Mouse (Mus musculus) neutrophil, adult 5-6 weeks (primary cell): ENCODE data around the gene Zfp13. TPM values are rescaled to one million over a fixed set of nuclear protein-coding genes. Genes with fewer than 3 reads are reported as not detected.

ENCODE experiments used
- ATAC-seq: fragments of 151-379, 151-347 bp; 2 replicates; pipeline ENCODE4 v1.8.0; 2017; ENCODE audit warnings: mild to moderate bottlenecking, moderate TSS enrichment; ENCODE audit not compliant: insufficient number of reproducible peaks, poor library complexity, low FRiP score, severe bottlenecking; ENCODE audit errors: extremely low read depth
- total RNA-seq: library from RNA; stranded (forward); fragments of 200-1000 nt; gene quantifications from 2 replicates; pipeline ENCODE4 v1.2.3, GENCODE M21; 2017

Gene Zfp13
- total RNA-seq, result not detected in 2 replicates

GRCm38 (mm10) chr17:23598582-23599552 lies at the start of gene Zfp13:
TSS of gene Zfp13 (minus strand) at chr17:23599487.
- ATAC-seq, result peak; percentile 85

DNA sequence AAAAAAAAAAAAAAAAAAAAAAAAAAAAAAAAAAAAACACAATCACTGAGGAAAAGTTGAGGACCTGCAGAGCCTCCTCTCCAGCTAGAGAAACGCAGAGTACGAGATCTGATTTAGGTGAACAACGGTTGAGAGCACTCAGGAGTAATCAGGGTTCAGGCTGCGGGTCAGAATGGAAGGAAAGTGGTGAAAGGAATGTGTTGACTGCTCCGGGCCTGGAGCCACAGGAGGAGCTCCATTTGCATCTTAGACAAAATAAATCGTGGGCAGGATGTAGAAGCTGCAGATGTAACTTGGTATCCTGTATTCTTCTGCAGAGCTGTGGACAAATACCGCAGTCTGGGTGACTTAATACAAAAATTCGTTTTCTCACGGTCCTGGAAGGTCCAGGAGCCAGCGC lies 46.6 kb upstream of the Zfp13 start:
- no peak for ATAC-seq

DNA sequence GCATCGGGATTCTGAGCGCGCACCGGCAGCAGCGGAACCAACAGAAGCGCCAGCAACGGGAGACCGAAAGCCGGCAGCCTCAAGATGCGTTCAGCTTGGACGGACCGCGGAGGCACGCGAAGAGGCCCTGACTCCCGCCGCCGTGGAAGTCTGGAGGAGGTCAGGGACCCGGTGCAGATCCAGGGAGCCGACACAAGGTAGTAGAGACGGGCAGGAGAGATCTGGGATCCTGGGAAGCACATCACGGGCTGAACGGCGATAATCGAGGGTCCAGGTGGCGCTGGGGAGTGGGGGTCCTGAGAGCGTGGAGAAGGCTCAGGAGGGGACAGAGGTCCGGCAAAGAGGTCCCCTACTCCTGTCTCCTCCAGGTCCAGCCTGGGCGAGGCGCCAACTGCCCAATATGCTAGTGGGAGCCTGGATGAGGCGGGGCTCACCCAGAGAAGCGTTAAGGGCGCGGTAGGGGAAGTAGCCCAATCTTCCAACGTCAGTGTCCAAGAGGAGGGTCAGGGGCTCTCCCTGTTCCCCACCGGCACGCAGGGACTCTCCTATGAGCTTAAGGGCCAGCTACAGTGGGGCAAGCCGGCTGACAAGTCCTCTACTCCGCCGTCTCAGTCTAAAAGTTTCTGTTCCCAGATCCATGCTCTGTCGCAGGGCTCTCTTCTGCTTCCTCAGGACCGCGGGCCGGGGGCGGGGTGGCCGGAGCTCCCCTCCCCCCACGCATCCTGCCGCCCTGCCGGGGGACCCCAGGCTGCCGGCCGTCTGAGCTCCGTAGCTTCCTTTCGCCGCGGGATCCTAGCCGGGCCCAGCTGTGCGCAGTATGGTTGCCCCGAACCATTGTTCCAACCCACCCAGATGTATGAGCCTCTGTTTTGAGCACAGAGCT lies 45.6 kb upstream of the Zfp13 start, which contains the start of gene Mmp25:
Gene Mmp25 (minus strand): TSS at position 665 of the 883 bp plus-strand sequence.
- peak; percentile 62 for ATAC-seq

- ATAC-seq, result no peak
These were observed 32.0 kb upstream of the Zfp13 start for GRCm38 (mm10) chr17:23631241-23631640.

GRCm38 (mm10) chr17:23630195-23631020 lies 31.1 kb upstream of the Zfp13 start:
- ATAC-seq, result peak; percentile 87

DNA sequence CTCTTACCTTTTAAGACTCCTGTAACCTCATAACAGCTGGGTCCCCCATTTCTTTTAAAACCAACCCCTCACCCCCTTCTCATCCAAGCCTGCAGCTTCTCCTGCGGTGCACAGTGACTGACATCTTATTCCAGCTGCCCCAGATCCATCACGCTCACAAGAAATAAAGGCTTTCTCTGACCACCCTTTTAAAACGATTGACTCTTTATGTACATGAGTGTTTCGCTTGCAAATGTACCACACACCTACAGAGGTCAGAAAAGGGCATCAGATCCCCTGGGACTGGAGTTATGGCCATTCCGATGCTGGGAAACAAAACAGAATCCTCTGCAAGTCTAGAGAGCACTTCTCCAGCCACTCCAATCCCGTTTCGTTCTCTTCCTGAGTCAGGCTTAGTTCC lies 28.5 kb upstream of the Zfp13 start:
- ATAC-seq, result no peak

GRCm38 (mm10) chr17:23620351-23620750 lies 21.1 kb upstream of the Zfp13 start:
- peak; percentile 42; the same call in 1 of the 2 replicates for ATAC-seq

GRCm38 (mm10) chr17:23617087-23617486 lies 17.8 kb upstream of the Zfp13 start:
- ATAC-seq, result peak; percentile 36; the same call in 1 of the 2 replicates

GRCm38 (mm10) chr17:23610361-23610800 lies 11.1 kb upstream of the Zfp13 start:
- ATAC-seq, result peak; percentile 98

- ATAC-seq, result no peak
These were observed 10.3 kb upstream of the Zfp13 start for GRCm38 (mm10) chr17:23609612-23610011.

DNA sequence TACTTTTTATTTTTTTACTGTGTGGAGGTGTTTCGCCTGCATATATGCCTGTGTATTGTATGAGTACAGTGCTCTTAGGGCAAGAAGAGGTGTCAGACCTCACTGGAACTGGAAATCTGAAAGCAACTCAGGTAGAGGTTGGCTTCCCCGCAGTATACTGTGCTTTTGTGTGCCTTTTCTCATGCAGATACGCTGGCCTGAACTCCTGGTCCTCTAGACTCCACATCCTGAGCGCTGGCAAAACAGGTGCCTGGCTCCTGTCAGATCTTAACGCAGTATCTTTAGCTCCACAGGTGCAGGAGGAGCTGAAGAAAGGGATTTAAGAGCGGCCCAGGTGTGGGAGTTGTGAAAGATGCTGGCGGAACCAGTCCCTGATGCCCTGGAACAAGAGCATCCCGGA lies 5.9 kb upstream of the Zfp13 start:
- no peak for ATAC-seq

GRCm38 (mm10) chr17:23604394-23604793 lies 5.1 kb upstream of the Zfp13 start:
- ATAC-seq, result no peak

- ATAC-seq, result peak; percentile 42; the same call in 1 of the 2 replicates
These were observed 4.3 kb upstream of the Zfp13 start for GRCm38 (mm10) chr17:23603542-23603941.

DNA sequence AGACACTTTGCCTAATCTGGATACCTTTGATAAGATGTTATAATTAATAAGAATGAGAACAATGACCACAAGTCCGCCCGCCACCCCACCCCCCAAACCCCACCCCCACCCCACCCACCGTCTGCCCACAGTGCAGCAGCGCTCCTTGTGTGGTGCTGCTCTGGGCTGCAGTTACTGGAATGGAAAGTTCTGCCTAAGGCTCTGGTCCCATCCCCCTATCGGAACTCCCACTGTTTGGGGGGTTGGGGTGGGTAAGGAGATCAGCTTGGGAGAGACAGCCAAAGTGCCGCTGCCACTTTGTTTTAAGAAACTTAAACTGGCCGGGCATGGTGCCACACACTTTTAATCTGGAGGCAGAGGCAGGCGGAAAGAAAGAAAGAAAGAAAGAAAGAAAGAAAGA lies 3.8 kb upstream of the Zfp13 start:
- no peak for ATAC-seq

DNA sequence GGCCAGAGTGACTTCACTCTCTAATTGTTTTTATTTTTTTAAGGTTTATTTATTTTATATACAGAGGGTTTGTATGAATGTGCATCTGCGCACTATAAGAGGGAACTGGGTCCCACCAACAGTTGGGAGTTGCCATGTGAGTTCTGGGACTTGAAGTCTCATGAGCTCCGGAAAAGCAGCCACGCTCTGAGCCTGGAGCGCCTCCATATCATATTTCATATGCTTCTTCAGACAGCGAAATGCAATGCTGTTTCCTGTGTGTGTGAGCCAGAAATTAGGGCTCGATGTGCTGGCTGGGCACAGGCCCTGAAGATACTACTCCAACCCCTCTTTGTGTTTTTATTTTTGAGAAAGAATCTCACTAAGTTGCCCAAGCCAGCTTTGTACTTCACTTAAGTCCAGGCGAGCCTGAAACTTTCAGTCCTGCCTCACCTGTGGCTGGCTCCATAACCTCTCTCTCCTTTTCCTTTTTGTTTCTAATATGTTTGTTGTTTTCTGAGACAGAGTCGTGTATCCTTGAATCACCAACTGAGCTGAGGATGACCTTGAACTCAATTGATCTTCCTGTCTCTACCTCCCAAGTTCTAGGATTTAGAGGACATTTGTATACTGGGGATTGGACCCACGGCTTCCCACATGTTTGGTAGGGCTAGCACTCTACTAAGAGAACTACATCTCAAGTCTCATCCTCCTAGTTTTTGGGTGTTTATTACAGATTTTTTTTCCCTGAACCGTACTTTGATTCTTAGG lies 2.7 kb upstream of the Zfp13 start:
- no peak for ATAC-seq

DNA sequence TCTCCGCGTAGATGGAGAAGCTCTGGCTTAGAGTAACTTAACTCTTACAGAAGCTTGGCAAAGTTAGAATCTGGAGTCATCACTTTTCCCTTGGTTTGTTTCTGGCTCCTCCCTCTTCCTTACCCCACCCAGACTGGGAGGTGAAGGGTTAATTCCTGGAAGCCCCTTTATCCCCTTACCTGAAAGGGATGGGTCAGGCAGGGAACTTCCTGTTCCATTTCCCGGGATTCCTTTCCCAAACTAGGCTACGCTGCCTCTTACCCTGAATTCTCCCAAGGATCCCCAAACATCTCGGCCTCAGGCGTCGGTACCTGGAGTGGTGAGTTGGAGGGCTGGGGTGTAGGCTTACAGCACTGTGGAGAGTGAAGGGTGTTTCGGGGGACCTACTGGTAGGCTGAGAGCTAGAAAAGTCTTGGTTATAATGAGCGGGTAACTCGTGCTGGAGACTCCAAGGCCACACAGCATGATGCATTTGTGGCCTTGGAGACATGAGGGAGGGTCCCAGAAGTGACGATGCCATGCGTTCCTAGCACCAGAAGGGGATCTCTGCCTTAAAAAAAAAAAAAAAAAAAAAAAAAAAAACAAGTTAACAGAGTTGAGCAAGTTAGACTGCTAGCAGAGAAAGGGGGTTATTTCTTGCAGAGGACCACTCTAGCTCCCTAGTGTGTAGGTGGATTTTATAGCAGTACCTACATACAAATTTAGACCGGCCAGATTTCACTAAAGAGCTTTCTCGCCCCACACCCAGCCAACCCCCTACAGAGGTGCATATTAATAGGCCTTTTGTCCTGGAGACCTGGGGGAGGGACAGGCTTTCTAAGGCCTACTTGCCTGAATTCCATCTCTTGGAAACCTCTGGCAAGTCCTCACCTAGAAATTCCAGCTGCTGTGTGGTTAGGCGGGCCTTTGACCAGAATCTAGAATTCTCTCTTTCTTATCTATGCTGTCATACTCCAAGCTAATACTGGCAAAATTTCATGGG lies 1.6 kb upstream of the Zfp13 start, which contains the start of gene Zscan10:
Gene Zscan10 (plus strand): TSS at position 216 of the 982 bp plus-strand sequence.
- no peak for ATAC-seq

GRCm38 (mm10) chr17:23599605-23600063 lies 347 bp upstream of the Zfp13 start:
- no peak for ATAC-seq
